Mouse (Mus musculus): Measurements from ENCODE around the gene Uts2.

Uts2 gene

GRCm38 (mm10) chr4:150996797-150997196 is at the start of gene Uts2:
TSS of gene Uts2 (plus strand) at chr4:150997097.
- no peak for DNase-seq

- no peak for DNase-seq
These were observed 45.9 kb upstream of the Uts2 start for GRCm38 (mm10) chr4:150950972-150951371.

GRCm38 (mm10) chr4:150956369-150957105 is 40.4 kb upstream of the Uts2 start:
- DNase-seq = no peak

GRCm38 (mm10) chr4:150957106-150957458 is 39.8 kb upstream of the Uts2 start:
- no peak for DNase-seq

GRCm38 (mm10) chr4:150958536-150958935 is 38.4 kb upstream of the Uts2 start:
- peak; percentile 42 to 44 for DNase-seq

- DNase-seq = peak; percentile 71 to 82
These were observed 34.7 kb upstream of the Uts2 start for GRCm38 (mm10) chr4:150962231-150962630.

- DNase-seq = no peak
These were observed 33.2 kb upstream of the Uts2 start for GRCm38 (mm10) chr4:150963711-150964110.

- peak; percentile 91 to 96 for DNase-seq
These were observed 32.0 kb upstream of the Uts2 start for GRCm38 (mm10) chr4:150964635-150965554.

- DNase-seq = no peak
These were observed 31.3 kb upstream of the Uts2 start for GRCm38 (mm10) chr4:150965555-150965951.

GRCm38 (mm10) chr4:150966556-150966955 is 30.3 kb upstream of the Uts2 start:
- peak; percentile 60 to 88 for DNase-seq

- no peak for DNase-seq
These were observed 27.9 kb upstream of the Uts2 start for GRCm38 (mm10) chr4:150968956-150969355.

GRCm38 (mm10) chr4:150973264-150973663 is 23.6 kb upstream of the Uts2 start:
- DNase-seq = no peak

GRCm38 (mm10) chr4:150975145-150975544 is 21.8 kb upstream of the Uts2 start:
- peak; percentile 22 to 41 for DNase-seq

- DNase-seq = peak; percentile 13 to 46
These were observed 18.6 kb upstream of the Uts2 start for GRCm38 (mm10) chr4:150978156-150978910.

GRCm38 (mm10) chr4:150979455-150979854 is 17.4 kb upstream of the Uts2 start:
- DNase-seq = no peak

GRCm38 (mm10) chr4:150980153-150980552 is 16.7 kb upstream of the Uts2 start:
- DNase-seq = no peak

- DNase-seq = peak; percentile 27 to 76
These were observed 6.7 kb upstream of the Uts2 start for GRCm38 (mm10) chr4:150990148-150990547.

GRCm38 (mm10) chr4:150998626-150999025 is 1.7 kb downstream of the Uts2 start:
- DNase-seq = no peak

- DNase-seq = no peak
These were observed 4.5 kb downstream of the Uts2 start for GRCm38 (mm10) chr4:151001397-151001796.

GRCm38 (mm10) chr4:151005656-151006318 is 8.9 kb downstream of the Uts2 start:
- no peak for DNase-seq

- DNase-seq = peak; percentile 48 to 82
These were observed 10.0 kb downstream of the Uts2 start for GRCm38 (mm10) chr4:151006945-151007344.

- no peak for DNase-seq
These were observed 13.4 kb downstream of the Uts2 start for GRCm38 (mm10) chr4:151010316-151010715.

GRCm38 (mm10) chr4:151015946-151016345 is 19.0 kb downstream of the Uts2 start:
- DNase-seq = no peak
